28 mouse cellular contexts compared by ENCODE assay signal in genomic region chr2:59509061-59509460, GRCm38 (mm10). TPM values are rescaled to one million over a fixed set of nuclear protein-coding genes. Genes with fewer than 3 reads are reported as not detected.
"Had no signal": no experiment of that assay in that cellular context is flagged by ENCODE, and none has a peak within 500 bp of the region (broad histone marks: within the 10 kb centered on the region; RNA-seq: fewer than 3 reads in every experiment).

No protein-coding gene starts in this region.

- H3K9me3 ChIP-seq: heart, embryonic 15.5 days; hindbrain, embryonic 12.5 days; kidney, embryonic 15.5 days; liver, embryonic 13.5 days; liver, embryonic 15.5 days had no signal

- DNase-seq: gastrocnemius, postnatal 14 days; gastrocnemius, postnatal 36 days; heart, adult 11 months; heart, adult 2 months; heart, postnatal 14 days; heart, postnatal 36 days; kidney, adult 2 months; kidney, adult 9 months; kidney, postnatal 10 days; kidney, postnatal 25 days; kidney, postnatal 4 days; left cerebral cortex, postnatal 4 days; liver; liver, embryonic 13.5 days; liver, postnatal 0 days had no signal

- ATAC-seq: hindbrain, embryonic 16.5 days; inflammation-experienced regulatory T-cells, adult 6 months; intestine, embryonic 16.5 days; liver, postnatal 0 days had no signal

- H3K4me1 ChIP-seq: liver, embryonic 13.5 days; liver, embryonic 15.5 days had no signal

- H3K4me2 ChIP-seq: heart, embryonic 11.5 days; heart, embryonic 13.5 days; heart, embryonic 15.5 days; hindbrain, embryonic 12.5 days; hindbrain, embryonic 14.5 days; kidney, embryonic 15.5 days; liver, embryonic 11.5 days; liver, embryonic 13.5 days; liver, embryonic 15.5 days had no signal

- H3K9ac ChIP-seq: heart, embryonic 13.5 days; heart, embryonic 15.5 days; hindbrain, embryonic 12.5 days; hindbrain, embryonic 14.5 days; kidney, embryonic 15.5 days; liver, embryonic 13.5 days; liver, embryonic 15.5 days; liver, postnatal 0 days had no signal

- H3K4me3 ChIP-seq: heart, adult 2 months; heart, embryonic 13.5 days; heart, embryonic 15.5 days; hindbrain, embryonic 12.5 days; kidney, embryonic 15.5 days; layer of hippocampus, adult 2 months; left cerebral cortex, adult 2 months; liver, embryonic 13.5 days; liver, embryonic 15.5 days had no signal

- H3K27ac ChIP-seq: heart, adult 2 months; heart, embryonic 13.5 days; heart, embryonic 15.5 days; hindbrain, embryonic 14.5 days; kidney, embryonic 15.5 days; layer of hippocampus, adult 2 months; left cerebral cortex, adult 2 months; liver, embryonic 13.5 days; liver, embryonic 15.5 days had no signal

- H3K36me3 ChIP-seq: heart, embryonic 13.5 days; heart, embryonic 15.5 days; hindbrain, embryonic 12.5 days; kidney, embryonic 15.5 days; liver, embryonic 13.5 days; liver, embryonic 15.5 days had no signal

- H3K27me3 ChIP-seq: heart, embryonic 13.5 days; heart, embryonic 15.5 days; hindbrain, embryonic 12.5 days; kidney, embryonic 15.5 days; liver, embryonic 13.5 days; liver, embryonic 15.5 days had no signal

RNA-seq across cellular contexts. Expression of gene Dapl1, which starts 24.6 kb away (rescaled TPM):
- polyA plus RNA-seq: heart, adult 2 months; heart, embryonic 13.5 days; hindbrain, embryonic 14.5 days; intestine, embryonic 16.5 days; liver, embryonic 15.5 days; liver, postnatal 0 days had no signal
